Mouse (Mus musculus): Measurements from ENCODE around the gene Napepld. TPM values are rescaled to one million over a fixed set of nuclear protein-coding genes. Genes with fewer than 3 reads are reported as not detected.
"Not testable (repeated sequence)": the region's sequence is repeated elsewhere in the genome, so short reads cannot be mapped to it uniquely, and the experiment has no call there.

The Napepld gene
- total RNA-seq, 2 experiments from 2014 or later = 4.5 to 4.6 TPM

DNA sequence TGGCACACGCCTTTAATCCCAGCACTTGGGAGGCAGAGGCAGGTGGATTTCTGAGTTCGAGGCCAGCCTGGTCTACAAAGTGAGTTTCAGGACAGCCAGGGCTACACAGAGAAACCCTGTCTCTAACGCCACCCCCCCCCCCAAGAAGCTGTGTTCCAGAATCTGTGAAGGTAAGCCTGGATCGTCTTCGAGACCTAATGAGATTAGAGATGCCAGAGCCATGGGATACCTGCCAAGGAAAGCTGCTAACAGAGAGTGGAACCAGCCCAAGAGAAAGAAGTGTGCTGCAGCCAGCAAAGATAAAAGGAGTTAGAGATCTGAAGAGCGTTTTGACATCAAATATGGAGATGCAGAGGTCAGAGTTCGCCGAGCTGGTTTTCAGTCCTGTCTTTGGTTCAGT lies 6.8 kb upstream of the Napepld start:
- DNase-seq (ENCODE audit: low spot score in 2 of 2) = not testable (repeated sequence)

DNA sequence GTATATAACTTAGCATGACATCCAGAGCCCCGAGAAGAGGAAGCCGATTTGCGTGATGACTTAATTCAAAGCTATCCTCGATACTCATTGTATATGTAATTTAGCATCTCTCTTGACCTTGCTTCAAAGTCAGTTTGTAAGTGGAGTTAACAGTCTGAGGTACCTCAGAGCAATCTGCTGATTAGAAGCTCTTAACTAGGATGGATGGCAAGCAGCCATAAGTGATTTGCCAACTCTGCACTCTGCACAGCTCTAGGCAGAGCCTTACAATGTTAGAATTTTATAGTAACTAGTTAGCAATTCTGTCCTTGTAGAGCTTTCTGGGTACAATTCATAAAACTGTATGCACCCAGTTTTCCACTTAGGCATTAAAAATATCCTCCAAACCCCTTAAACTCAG lies 5.3 kb upstream of the Napepld start:
- DNase-seq (ENCODE audit: low spot score in 2 of 2) = no peak

DNA sequence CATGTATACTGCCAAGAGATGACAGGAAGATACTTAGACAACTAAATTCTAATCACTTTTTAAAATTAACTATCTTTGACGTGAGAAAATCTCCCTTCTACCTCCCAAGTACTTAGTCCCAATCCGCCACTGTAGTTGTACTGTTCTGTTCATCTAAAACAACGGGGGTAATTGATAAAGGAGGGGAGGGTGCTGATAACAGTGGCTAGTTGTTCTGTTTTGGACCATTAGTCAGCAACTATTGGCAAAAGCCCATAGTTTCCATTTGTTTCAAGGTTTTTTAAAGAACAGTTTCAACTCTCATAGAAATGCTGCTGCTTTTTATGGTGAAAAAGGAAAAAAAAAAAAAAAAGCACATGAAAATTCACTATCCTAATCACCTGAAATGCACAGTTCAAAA lies 2.5 kb upstream of the Napepld start:
- no peak for DNase-seq (ENCODE audit: low spot score in 2 of 2)

DNA sequence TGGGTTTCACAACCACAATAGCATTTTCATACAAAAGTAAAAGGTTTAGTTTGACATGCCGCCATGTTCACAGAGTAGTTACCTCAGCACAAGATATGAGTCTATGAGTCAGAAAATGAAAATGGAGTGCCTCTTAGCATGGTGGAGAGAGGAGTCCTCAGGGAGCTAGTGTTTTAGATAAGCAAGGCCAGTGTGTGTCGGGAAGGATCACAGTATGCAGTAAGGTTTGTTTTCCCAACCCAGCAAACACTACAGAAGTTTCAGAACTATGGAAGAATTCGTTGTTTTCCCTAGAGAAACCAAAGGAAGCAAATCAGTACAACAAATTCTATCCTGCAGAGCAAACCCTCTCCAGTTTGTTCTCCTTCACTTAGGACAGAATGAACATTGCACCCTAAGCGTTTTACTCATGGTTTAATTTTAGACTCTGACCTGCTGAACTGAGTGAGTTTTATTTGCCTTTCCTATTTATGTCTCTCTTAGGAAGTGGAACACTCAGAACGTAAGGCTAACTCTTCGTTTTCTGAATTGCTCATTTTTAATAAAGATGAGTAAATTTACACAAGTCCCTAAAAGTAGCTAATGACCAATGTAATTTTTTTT lies 1.8 kb upstream of the Napepld start:
- no peak for DNase-seq (ENCODE audit: low spot score in 2 of 2)

DNA sequence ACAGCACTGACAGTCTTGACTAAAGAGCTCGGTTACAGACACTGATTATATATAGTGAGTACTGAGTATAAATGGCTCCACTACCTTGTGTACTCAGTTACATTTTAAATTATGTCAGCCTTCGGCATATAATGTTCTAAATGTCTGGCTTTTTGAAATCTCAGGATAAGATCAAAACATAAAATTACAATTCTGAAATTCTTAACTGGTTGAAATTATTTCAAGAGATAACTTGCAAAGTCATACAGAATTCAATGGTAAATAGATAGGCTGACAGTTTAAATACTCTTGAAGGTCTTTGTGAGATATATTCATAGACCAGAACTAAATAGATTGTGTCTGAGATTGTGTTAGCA lies 791 bp upstream of the Napepld start:
- DNase-seq (ENCODE audit: low spot score in 2 of 2) = no peak

DNA sequence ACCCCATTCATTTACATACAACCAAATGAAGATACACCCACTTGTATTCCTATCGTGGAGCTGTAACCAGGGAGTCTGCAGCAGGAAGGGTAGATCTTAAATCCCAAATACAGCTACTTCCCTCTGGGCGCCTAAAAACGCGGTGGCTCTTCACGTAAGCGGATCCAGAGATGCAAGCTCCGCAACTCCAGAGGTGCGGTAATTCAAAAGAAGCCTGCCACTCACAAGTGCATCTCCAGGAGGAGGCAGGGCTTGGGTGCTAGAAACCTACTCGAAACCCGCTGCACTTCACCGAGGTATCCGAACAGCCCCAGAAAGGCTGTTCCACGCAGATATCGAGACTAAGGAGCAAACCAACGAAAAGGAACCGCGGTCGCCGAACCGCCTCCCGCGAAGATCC lies 262 bp downstream of the Napepld start:
- DNase-seq (ENCODE audit: low spot score in 2 of 2) = no peak

DNA sequence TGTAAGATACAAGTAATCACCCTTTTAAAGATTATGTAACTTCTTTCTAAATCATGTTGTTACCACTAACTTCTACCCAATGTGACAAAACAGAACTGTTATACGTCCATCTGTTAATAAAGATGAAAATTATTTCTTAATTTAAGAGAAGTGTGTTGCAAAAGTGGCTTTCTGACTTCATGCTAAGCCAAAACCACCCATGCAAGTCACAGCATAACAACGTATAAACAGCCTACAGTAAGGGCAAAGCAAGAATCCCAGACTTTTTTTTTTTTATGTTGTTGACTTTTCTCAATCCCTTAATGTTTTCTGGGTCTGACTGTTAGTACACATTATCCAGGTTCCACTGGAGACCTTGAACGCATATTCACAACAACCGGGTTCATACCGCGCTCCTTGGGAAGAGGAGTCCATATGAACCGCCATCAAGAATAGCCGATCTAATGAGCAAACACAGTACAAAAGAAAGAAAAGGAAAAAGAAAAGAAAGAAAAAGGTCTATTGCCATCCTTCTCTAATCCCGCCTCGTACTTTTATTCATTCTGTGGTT lies 849 bp downstream of the Napepld start:
- DNase-seq (ENCODE audit: low spot score in 2 of 2) = no peak

DNA sequence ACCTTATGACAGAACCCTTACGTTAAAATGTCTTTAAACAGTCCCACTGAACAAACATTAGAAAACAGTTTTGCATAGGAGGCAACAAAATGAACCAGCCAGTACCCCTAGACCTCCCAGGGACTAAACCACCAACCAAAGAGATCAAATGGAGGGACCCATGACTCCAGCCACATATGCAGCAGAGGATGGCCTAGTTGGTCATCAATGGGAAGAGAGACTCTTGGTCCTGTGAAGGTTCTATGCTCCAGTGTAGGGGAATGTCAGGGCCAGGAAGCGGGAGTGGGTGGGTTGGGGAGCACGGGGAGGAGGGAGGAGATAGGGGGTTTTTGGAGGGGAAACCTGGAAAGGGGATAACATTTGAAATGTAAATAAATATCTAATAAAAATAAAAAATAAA lies 1.6 kb downstream of the Napepld start:
- DNase-seq (ENCODE audit: low spot score in 2 of 2) = not testable (repeated sequence)

DNA sequence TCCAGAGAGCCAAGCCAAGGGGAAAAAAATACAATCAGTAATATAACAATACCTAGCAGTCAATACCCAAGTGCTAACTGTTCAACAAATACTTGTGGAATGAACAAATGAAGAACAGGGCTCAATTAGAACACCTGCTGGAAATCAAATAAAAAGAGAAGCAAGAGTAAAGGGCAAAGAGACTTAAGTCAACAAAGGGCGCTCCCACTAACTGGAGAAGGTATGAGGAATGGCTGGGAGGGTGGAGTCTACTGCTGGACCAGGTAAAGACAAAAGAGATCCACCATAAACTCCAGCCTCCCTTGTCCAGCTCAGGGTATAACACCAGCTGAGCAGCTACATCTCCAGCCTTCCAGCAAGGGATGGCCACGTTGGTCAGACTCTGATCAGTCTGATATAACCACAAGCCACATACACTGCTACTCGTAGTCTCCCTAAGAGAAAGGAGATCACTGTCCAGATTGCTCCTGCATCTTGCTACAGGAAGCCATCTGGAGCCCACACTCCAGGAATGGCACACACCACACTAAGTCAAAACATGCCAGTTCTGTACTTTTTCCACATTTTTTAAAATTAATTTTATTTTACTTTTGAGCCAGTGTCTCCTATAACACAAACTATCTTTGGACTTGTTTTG lies 6.2 kb downstream of the Napepld start:
- DNase-seq (ENCODE audit: low spot score in 2 of 2) = no peak

DNA sequence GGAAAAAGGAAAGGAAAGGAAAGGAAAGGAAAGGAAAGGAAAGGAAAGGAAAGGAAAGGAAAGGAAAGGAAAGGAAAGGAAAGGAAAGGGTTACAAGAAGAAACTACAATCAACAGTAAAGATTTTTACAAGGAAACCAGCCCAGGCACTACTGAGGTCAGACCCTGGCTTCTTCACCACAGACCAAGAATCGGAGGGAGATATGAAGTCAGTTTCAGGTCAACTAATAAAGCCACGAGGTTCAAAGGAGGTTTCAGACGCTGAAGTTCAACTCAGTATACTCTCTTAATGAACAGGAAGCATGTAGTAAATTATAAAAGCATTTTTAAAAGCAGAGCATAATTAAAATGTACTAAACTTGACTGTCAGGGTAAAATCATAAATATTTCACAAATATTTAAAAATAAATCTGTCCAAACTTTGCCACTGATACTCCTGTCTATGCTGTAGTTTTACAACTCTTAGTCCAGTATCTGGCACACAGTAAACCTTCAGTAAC lies 7.8 kb downstream of the Napepld start:
- DNase-seq (ENCODE audit: low spot score in 2 of 2) = no peak

DNA sequence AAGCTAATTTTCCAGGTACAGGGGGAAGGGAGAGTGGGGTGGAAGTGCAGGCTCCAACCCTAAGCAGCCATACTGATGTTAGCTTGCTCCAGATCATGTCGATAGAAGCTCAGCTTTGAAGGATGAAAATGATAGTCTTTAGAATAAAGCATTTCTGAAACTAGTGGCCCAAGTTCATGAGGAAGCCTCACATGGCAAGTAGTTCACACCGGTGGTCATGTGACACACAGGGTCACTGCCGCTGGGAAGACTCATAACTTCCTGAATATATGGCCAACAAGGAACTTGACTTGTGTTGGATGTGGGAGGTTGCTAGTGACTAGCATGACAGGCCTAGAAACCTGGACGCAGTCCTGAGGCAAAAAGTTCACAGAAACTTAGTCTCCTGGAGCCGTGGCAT lies 9.0 kb downstream of the Napepld start:
- no peak for DNase-seq (ENCODE audit: low spot score in 2 of 2)

DNA sequence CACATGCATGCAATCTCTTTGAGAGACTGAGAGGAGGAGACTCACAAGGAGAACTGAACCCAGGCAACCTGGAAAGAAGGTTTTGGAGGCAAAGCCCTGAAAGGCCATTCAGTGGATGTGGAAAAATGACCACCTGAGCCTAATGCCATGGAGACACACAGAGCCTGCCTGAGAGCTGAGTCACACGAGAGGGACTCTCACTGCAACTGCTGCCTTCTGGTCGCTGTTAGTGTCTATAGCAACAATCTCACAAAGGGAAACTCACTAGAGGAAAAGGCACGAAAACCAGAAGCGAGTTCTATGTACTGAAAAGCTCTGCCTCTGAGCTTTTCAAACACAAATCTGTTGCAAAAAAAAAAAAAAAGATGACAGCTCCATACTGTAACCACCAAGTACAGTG lies 14.2 kb downstream of the Napepld start:
- no peak for DNase-seq (ENCODE audit: low spot score in 2 of 2)

DNA sequence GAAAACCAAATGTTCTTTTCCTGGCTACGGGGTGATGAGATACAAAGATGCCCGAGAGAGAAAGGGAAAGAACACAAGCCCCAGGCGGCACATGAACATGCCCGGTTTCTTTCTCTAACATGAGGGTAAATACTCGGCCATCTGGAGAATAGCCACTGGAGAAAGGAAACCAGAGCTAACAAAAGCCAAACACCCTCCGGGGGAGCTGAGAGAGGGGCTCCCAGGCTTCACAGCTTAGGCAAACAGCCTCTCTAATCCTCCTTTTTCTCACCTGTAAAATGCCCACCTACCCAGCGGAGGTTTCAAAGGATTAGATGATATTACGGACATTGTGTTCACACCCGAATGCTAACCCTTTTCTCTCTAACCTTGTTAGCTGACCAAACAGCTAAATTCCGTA lies 16.2 kb downstream of the Napepld start:
- DNase-seq (ENCODE audit: low spot score in 2 of 2) = no peak

DNA sequence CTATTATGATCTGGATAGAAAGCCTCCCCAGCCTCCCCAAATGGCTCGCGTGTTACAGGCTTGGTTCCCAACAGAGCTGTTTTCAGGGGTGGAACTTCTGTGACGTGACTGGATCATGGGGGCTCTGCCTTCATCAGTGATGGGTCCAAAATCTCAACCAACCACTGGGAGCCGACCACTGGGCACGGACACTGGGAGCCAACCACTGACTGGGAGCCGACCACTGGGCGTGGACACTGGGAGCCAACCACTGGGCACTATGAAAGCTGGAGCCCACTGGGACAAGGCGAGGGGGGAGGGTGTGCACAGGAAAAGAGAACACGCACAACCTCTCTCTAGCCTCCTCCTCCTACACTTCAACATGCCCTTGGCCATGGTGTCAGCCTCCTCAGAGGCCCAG lies 17.4 kb downstream of the Napepld start:
- DNase-seq (ENCODE audit: low spot score in 2 of 2) = no peak

DNA sequence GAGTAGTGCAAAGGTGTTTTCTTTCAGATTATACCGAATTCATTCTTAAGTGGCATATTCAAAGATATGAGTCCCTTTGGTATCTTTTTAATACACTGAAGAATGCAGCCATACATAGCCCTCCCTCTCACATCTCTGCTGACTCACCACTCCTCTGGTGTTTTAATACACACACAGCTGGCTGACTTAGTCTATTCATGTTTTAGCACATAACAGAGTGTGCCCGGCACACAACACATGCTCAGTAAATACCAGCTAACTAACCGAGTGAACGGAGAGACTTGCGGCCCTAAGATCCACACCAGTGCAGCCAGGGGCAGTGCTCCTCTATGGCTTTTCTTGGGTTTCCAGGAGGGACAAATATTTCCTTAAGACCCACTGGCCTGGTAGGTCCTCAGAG lies 20.3 kb downstream of the Napepld start:
- DNase-seq (ENCODE audit: low spot score in 2 of 2) = no peak

DNA sequence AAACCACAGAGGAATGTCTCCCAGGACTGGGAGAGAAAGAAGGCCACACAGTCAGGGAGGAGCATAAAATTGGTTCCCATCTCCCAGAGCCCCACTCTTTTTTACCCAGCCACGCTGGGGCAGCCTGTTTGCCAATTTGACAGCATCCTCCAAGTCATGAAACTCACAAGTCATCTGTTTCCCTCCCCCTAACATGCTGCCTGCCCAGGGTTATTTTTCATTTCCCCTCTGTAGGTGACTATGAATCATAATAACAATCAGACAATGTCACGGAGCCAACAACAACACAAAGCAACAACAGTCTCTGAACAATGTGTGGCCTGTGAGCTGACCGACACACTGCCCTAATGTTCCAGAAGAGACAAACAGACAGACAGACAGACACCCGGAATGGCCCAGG lies 21.2 kb downstream of the Napepld start:
- no peak for DNase-seq (ENCODE audit: low spot score in 2 of 2)

DNA sequence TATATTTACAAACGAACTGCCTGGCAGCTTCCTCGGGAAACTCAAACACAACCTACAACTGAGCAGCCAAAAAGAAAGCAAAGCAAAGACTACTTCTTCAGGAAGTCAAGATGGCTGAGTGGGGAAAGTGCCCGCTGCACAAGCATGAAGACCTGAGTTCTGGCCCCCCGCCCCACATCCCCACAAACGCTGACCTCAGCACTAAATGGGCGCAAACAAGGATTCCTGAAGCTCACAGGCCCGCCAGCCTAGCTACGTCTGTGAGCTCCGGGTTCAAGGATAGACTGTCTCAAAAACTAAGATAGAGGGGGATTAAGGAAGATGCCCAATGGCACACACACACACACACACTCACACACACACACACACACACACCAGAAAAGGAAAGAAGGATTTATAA lies 22.8 kb downstream of the Napepld start:
- no peak for DNase-seq (ENCODE audit: low spot score in 2 of 2)

DNA sequence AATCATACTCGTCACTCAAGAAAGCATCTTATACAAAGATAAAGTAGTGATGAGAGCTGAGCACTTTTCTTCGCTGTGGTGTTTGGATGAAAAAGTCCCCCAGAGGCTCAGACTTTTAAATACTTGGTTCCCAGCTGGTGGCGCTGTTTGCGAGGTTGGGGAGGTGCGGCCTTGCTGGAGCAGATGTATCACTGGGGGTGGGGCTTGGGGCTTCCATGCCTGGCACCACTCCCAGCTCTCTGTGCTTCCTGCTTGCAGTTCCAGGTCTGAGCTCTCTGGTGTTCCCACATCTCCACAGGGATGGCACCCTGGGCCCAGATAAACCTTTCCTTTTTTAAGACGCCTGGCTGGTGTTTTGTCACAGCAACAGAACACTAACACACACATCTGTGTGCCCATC lies 23.3 kb downstream of the Napepld start:
- DNase-seq (ENCODE audit: low spot score in 2 of 2) = no peak

DNA sequence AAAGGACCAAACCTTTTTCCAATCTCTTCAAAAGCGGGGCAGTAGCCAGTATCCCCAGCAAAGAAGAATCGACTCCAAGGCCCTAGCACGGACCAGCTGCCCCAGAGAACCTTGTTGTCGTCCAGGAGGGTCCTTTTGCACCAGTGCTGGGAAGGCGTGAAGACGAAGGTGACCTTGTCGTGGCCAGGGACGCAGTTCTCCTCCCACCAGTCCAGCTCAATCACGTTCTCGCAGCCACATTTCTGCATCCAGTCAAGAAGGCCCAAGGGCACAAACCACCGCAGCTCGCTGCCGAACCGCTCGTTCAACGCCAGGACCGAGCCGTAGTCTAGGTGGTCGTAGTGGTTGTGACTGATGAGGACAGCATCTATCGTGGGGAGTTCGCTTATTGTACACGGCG lies 25.7 kb downstream of the Napepld start:
- DNase-seq (ENCODE audit: low spot score in 2 of 2) = no peak

DNA sequence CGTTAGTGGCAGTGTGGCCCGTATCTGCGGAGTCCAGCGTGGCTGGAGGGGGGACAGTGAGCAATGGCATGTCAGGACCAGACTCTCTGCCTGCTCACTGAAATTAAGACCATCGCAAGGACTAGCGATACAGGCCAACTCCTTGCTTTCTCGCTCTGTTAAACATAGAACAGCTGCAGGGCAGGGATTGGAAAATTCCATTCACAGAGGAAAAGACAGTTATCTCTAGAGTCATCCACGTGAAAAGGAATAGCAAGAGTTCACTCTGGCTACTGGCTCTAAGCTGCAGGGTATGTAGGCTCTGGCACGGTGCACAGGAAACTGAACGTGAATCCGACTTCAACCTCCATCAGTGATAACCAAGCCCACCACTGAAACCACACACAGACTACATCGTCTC lies 26.2 kb downstream of the Napepld start:
- no peak for DNase-seq (ENCODE audit: low spot score in 2 of 2)

DNA sequence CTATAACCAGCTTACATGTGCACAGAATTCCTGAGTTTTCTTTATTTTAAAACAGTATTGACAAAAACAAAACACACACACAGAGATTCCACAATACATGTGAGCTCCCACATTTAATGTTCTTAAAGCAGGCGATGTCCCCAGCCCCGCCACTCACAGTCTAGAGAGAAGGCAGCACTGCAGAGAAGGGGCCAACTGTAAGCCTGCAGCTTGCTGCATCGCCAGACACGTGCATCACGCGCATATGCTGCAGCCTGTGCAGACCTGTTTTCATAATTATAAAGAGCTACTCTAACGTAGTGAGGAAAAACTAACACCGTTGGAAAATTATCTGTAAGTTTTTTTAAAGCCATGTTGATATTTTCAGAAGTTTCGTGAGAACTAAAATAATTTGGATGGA lies 27.5 kb downstream of the Napepld start:
- no peak for DNase-seq (ENCODE audit: low spot score in 2 of 2)

DNA sequence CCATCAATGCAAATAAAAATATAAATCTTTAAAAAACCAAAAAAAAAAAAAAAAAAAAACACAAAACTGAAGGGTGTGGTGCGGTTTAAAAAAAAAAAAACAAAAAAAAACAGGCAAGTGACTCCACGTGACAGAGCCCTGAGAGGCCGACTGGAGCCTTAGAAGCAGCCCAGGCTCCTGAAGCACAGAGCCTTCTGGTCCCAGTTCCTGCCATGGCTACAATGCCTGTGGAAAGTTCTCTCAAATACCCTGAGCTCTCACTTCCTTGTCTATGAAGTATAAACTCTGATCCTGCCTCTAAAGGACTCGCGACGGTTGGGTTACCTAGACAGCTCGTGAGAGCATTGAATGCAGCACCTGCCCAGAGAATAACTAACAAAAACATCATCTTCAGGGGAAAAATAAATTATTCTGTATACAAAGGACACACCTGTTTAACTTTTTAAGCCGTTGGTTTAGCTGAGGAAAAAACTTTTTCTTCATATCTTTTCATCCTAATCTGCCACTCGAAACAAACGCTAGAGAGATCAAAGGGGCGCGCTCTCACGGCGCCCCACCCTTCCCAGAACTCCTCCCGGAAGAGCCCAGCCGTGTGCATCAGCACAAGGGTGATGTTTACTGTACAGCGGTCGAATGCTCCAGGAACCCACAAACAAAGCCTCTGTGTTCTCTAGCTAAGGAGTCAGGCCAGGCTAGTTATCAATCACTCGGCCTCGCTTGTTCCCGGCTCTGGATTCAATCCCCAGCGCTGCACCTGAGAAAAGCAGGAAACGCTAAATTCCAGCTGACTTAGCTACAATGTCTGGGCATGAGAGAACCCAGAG lies 28.2 kb downstream of the Napepld start:
- no peak for DNase-seq (ENCODE audit: low spot score in 2 of 2)

Data from gastrocnemius, postnatal 4 days (tissue).